Mouse (Mus musculus): ENCODE results near the gene Zfp941.
"Not testable (repeated sequence)": the region's sequence is repeated elsewhere in the genome, so short reads cannot be mapped to it uniquely, and the experiment has no call there.

Gene Zfp941

GRCm38 (mm10) chr7:140787406-140788052 lies 34.4 kb downstream of the Zfp941 start, which contains the start of gene Syce1:
Syce1 (minus strand) TSS chr7:140787852.
- peak; percentile 93 for DNase-seq (ENCODE audit: low read depth, low spot score)

GRCm38 (mm10) chr7:140780548-140780947 lies 41.4 kb downstream of the Zfp941 start:
- no peak for DNase-seq (ENCODE audit: low read depth, low spot score)

DNA sequence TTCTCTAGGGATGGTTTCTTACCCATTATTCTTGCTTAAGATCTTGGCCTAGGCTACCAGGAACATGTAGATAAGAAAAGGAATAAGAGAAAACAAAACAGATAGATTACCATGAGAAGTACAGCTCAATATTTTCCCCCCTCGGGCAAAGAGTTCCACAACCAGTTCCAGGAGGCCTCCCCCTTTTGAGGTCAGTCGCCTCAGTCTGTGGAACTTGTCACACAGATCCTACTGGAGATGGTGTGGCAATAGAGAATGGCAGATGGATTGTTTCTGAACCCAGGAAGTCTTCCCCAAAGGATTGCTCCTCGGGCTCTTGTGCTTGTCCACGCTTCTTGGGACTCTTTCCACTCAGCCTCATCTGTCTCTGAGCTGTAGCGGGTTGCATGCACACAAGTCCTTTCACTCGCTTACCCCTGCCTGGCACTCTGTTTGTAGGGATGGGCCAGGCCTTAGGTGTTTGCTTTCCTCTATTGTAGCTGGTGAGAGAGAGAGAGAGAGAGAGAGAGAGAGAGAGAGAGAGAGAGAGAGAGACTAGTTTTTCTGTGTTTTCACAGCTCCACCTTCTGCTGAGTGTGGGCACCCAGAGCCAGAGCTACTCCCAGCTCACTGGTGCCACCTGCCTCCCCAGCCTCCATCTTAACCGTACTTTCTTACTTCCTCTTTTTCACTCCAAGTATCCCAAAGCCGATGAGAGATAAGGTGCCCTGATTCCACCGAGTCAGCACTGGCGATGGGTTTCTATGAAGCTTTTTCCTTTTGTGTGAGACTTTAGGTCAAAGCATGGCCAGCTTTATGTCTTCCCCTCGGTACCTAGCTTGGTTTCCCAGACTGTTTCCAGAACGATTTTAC lies 55.9 kb downstream of the Zfp941 start:
- DNase-seq (ENCODE audit: low read depth, low spot score) = no peak

GRCm38 (mm10) chr7:140765391-140765790 lies 56.6 kb downstream of the Zfp941 start:
- DNase-seq (ENCODE audit: low read depth, low spot score) = not testable (repeated sequence)

GRCm38 (mm10) chr7:140763447-140764020 lies 58.4 kb downstream of the Zfp941 start, which contains the start of gene Cyp2e1:
Cyp2e1 (plus strand) TSS chr7:140763739.
- DNase-seq (ENCODE audit: low read depth, low spot score) = no peak

DNA sequence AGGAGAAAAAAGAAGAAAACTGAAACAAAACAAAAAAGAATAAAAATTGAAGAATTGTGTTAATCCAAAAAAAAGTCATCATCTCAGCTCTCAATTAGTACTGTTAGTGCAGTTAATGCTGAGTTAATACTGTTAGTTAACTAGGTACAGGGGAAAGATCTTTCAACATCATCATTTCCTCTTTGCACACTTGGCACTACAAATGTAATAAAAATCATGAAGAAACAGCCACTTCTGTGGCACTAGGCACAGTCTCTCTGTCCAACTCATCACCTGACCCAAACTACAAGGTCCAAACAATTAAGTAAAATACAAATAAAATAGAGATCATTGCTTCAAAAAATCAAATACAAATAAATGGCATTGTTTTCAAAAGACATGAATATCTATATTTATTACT lies 61.3 kb downstream of the Zfp941 start:
- DNase-seq (ENCODE audit: low read depth, low spot score) = no peak

Data from ES-CJ7 (cell line).